Mouse (Mus musculus) hindbrain, embryonic 13.5 days (tissue): ENCODE results near the gene Tbx3. TPM values are rescaled to one million over a fixed set of nuclear protein-coding genes. Genes with fewer than 3 reads are reported as not detected.

Source experiments
- ATAC-seq: fragments of 200-750 bp; cut with Nextera tagmentation; 2 replicates; pipeline ENCODE4 v1.8.0; 2017; ENCODE audit warnings: moderate TSS enrichment; ENCODE audit not compliant: low FRiP score
- H3K27ac ChIP-seq: fragments of 300-500 bp; sonication (generic); 2 replicates; pipeline ENCODE4 v1.5.1; 2015; ENCODE audit warnings: inconsistent platforms, mild to moderate bottlenecking, moderate library complexity
- H3K27me3 ChIP-seq: fragments of 300-500 bp; sonication (generic); 2 replicates; pipeline ENCODE4 v1.6.1; 2015; ENCODE audit warnings: mild to moderate bottlenecking, inconsistent platforms
- H3K36me3 ChIP-seq: fragments of 300-500 bp; sonication (generic); 2 replicates; pipeline ENCODE4 v1.6.1; 2015; ENCODE audit warnings: mild to moderate bottlenecking, inconsistent platforms
- H3K4me1 ChIP-seq: fragments of 300-500 bp; sonication (generic); replicated peaks from 2 replicates; pipeline ENCODE4 v1.6.1; 2015; ENCODE audit warnings: inconsistent platforms
- H3K4me2 ChIP-seq: fragments of 300-500 bp; sonication (generic); 2 replicates; pipeline ENCODE4 v1.6.1; 2015; ENCODE audit warnings: inconsistent platforms, mild to moderate bottlenecking, moderate library complexity
- H3K4me3 ChIP-seq: fragments of 300-500 bp; sonication (generic); 2 replicates; pipeline ENCODE4 v1.5.1; 2015; ENCODE audit warnings: mild to moderate bottlenecking, inconsistent platforms
- H3K9ac ChIP-seq: fragments of 300-500 bp; sonication (generic); 2 replicates; pipeline ENCODE4 v1.6.1; 2015; ENCODE audit warnings: mild to moderate bottlenecking, inconsistent platforms
- H3K9me3 ChIP-seq: fragments of 300-500 bp; sonication (generic); 2 replicates; pipeline ENCODE4 v1.6.1; 2016; ENCODE audit warnings: inconsistent platforms
- WGBS: fragments of 180-500 bp; shearing (Covaris S2); methylation state at CpG from one replicate; pipeline ENCODE4 v1.1.7; 2015; 5-methylcytosine and 5-hydroxymethylcytosine counted together
- polyA plus RNA-seq: library from polyadenylated mRNA; unstranded; fragments of >200 nt; fragmentation: Nextera tagmentation; extraction: Ambion mirVana; gene quantifications from 2 replicates; pipeline ENCODE4 v1.2.1, GENCODE M21; 2015

Gene Tbx3
- polyA plus RNA-seq, 1 experiment from 2014 or later = 6.0 TPM

DNA sequence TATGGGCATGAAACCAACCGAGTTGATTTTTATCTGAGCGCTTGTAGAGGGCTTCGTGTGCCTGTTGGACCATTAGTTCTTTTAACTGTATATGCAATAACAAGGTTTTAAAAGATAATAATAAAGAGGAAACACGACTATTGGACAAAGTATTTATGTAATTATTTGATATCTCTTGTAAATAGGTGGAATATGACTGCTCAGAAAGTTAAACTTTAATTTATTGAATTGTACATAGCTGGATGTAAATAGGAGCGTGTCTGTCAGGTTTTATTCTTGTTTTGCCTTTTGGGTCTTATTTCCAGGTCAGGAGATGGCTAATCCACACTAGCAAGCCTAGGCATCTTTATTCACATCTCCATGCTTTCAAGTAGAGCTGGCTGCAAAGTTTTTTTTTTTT is 13.4 kb downstream of the Tbx3 start:
- WGBS = 7% methylated on average over 5 of the region's 5 CpGs
- Histone ChIP-seq H3K9me3 (no peaks in the 10 kb centered on the region), H3K36me3 (no peaks in the 10 kb centered on the region), H3K27ac (no peak overlapping the region), H3K9ac (no peak overlapping the region), H3K4me1 (peaks cover 13% of the 10 kb centered on the region; the same call in 1 of the 2 replicates), H3K27me3 (peaks cover 98% of the 10 kb centered on the region), H3K4me3 (no peak overlapping the region), H3K4me2 (no peak overlapping the region)
- no peak for ATAC-seq

DNA sequence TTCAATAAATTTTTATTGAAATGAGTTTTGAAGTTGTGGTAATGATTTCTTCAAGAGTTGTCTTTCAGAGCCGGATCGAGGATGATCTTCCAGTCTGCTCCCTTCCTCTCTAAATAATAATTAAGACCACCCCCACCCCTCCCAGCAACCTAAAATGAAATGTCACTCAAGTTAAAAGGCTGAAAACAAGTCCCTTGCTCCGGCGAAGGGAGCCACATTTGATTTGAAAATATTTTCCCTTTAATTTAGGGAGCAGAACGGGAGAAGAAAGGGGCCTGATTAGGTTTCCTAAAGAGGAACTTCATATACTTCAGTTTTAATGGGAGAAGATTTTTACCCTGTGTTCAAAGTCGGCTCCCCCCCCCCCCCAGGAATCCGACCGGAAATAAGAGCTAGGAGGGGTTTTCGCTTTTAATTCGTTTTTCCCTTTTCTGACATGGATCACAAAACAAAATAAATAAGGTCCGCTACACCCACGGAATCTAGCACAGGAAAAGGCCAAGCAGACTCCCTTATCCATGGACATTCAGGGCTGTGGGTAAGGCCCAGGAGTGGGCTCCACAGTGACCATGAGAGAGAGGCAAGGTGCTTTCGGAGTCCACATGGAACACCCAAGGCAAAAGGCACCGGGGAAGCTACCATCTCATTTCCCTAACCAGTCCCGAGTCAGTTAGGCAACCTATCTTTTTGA is 14.4 kb downstream of the Tbx3 start:
- Histone ChIP-seq H3K36me3 (no peaks in the 10 kb centered on the region), H3K4me1 (peaks cover 13% of the 10 kb centered on the region; the same call in 1 of the 2 replicates), H3K9ac (no peak overlapping the region), H3K27me3 (peaks cover 98% of the 10 kb centered on the region), H3K27ac (no peak overlapping the region), H3K9me3 (no peaks in the 10 kb centered on the region), H3K4me3 (no peak overlapping the region), H3K4me2 (no peak overlapping the region)
- ATAC-seq = no peak
- 3% methylated on average over 15 of the region's 15 CpGs for whole genome bisulfite sequencing

DNA sequence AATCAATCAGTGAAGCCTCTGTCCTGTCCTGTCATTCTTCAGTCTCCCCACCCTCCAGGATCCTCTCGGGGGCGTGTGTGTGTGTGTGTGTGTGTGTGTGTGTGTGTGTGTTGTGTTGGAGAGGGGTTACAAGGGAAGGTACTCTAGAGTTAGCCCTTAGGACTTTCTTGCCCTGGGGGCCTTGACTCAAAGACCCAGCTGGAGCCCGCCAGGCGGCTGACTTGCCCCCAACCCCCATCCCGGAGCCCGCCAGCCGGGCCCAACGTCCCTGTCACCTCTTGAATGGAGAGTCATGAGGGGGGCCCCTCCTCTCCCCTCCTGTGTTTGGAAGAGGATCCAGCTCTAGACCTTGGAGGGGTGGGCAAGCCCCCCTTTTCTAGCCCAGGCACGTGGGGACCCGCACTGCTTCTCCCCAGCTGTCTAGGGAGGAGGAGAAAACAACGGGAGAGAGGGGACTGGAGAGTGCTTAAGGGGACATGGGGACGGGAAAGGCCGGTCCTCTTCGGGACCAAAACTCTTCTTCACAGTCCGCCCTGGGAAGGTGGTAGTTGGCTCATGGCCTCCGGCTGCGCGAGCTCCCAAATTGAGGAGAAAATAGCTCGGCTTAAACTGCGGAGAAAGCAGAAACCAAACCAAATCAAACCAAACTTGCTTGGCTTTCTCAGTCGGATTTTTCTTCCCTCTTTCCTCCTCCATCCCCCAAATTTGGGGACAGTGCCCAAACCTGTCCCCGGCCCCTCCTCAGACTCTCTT is 15.2 kb downstream of the Tbx3 start:
- H3K9me3 ChIP-seq = no peaks in the 10 kb centered on the region
- WGBS = under 1% methylated on average over 22 of the region's 22 CpGs
- no peak overlapping the region for H3K9ac ChIP-seq
- H3K4me3 ChIP-seq = peak overlapping the region; percentile 15; the same call in 1 of the 2 replicates
- H3K36me3 ChIP-seq = no peaks in the 10 kb centered on the region
- peaks cover 13% of the 10 kb centered on the region; the same call in 1 of the 2 replicates for H3K4me1 ChIP-seq
- ATAC-seq = no peak
- peaks cover 98% of the 10 kb centered on the region for H3K27me3 ChIP-seq
- H3K4me2 ChIP-seq = no peak overlapping the region
- no peak overlapping the region for H3K27ac ChIP-seq

DNA sequence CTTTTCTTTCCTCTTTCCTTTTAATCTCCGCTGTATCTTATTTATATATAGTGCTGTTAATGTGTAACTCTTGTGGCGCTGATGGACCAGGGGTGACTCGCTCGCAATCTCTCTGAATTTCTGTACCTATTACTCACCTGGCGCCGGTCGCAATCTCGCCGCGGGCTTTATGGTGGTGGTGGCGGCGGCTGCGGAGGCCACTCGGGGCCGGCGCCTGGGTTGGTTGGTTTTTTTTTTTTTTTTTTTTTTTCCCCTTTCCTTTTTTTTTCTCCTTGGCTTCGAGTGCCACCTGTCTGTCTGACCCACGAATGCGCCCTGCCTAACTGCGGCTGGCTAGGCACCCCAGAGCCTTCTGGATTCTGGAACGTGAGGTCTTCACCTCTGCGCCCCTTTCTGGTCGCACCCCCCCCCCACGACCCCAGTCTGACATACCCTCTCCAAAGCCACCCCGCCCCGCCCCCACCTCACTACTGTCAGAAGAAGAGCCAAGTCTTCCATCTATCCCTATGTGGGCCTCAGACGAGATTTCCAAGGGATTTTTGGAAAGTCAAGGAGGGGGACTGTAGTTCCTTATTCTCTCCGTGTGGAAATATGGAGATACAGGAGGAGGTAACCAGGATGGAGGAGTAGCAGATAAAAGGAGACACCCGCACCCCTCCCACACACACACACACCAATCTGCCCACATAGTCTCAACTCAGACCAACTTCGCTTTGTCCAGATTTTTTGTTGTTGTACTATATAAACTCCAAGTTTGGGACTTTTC is 15.9 kb downstream of the Tbx3 start:
- peaks cover 13% of the 10 kb centered on the region; the same call in 1 of the 2 replicates for H3K4me1 ChIP-seq
- H3K4me3 ChIP-seq = peak overlapping the region; percentile 15; the same call in 1 of the 2 replicates

DNA sequence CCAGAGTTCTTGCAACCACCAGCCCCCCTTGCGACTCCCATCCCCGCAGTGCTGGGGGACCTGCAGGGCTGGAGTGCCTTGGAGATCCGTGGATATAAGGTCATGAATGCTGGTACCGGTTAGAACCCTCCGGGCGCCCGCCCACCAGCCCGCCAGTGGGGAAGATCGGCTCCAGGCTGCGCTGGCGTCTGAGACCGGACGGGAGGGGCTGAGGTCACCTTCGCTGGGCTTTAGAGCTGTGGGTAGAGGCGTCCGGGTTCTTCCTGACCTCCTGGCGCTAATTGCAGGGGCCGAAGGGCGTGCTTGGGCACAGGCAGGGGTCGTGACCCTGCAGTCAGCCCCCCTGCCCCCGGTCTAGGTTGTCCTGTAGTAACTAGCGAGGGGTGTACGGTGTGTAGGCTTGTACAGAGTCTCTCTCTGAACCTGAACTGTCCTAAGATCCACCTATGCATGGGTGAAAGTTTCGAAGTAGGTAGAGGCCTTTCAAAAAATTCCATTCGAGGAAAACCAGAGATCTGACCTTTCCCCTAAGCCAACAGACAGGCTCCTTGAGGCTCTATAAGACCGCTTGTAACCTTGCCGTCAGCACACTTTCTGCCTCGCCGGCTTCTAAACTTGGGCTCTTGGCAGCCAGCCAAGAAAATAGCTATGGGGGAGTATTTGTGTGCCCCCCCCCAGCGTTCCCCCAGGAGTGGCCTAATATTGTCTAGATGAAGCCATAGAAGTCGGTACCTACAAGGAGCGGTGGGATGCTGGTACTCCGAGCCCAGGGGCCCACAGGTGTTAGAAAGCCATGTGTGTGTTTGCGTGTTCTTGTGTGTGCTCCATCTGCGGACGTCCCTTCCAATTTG is 16.8 kb downstream of the Tbx3 start:
- Histone ChIP-seq H3K27me3 (peaks cover 98% of the 10 kb centered on the region), H3K36me3 (no peaks in the 10 kb centered on the region), H3K4me3 (no peak overlapping the region), H3K9me3 (no peaks in the 10 kb centered on the region), H3K9ac (no peak overlapping the region), H3K4me1 (peaks cover 13% of the 10 kb centered on the region; the same call in 1 of the 2 replicates), H3K4me2 (no peak overlapping the region), H3K27ac (no peak overlapping the region)
- no peak for ATAC-seq
- 2% methylated on average over 36 of the region's 36 CpGs for WGBS

More for the DNA sequence above, 15.9 kb downstream of the Tbx3 start:
- WGBS = 1% methylated on average over 29 of the region's 30 CpGs
- Histone ChIP-seq H3K36me3 (no peaks in the 10 kb centered on the region), H3K4me2 (no peak overlapping the region), H3K9me3 (no peaks in the 10 kb centered on the region), H3K27ac (no peak overlapping the region), H3K9ac (no peak overlapping the region), H3K27me3 (peaks cover 98% of the 10 kb centered on the region)
- no peak for ATAC-seq

DNA sequence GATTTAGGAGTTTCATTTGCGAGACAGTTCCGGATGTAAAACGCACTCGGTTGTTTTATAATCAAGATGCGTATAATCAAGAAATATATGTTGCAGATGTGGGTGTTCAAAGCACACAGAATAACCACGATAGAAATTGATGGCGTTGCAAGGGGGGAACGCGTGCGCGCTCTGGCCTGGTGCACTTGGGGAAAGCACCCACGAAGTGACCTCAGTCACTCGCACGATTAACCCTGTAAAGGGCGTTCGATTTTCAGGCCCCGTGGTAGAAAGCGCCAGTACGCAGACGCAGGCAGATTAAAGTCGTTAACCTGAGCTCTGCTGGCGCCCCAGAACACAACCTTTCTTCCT is 17.4 kb downstream of the Tbx3 start:
- no peak overlapping the region for H3K9ac ChIP-seq
- no peaks in the 10 kb centered on the region for H3K36me3 ChIP-seq
- no peak overlapping the region for H3K4me2 ChIP-seq
- H3K4me1 ChIP-seq = peaks cover 9% of the 10 kb centered on the region; the same call in 1 of the 2 replicates
- H3K27me3 ChIP-seq = peaks cover 98% of the 10 kb centered on the region
- H3K27ac ChIP-seq = no peak overlapping the region
- H3K4me3 ChIP-seq = no peak overlapping the region
- ATAC-seq = no peak
- WGBS = 7% methylated on average over 22 of the region's 22 CpGs
- H3K9me3 ChIP-seq = no peaks in the 10 kb centered on the region

DNA sequence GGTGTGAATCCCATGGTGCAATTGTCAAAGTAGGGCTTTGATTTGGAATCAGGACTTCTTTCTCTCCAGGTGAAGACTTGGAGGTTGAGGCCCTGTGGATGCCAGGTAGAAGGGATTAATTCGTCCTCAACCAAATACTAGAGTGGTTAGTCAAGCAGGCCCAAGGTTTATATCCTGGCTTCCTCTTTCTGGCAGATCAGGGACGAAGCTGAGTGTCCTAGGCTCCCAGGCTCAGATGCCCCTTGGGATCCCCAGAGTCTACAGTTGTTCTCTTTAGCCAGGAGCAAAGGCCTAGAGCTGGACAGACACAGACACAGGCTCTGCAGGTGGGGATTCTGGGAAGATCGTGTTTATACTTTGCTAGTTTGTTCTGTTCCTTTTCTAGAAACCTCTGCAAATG is 17.8 kb downstream of the Tbx3 start:
- no peaks in the 10 kb centered on the region for H3K36me3 ChIP-seq
- H3K4me1 ChIP-seq = peaks cover 6% of the 10 kb centered on the region; the same call in 1 of the 2 replicates
- ATAC-seq = no peak
- H3K9ac ChIP-seq = no peak overlapping the region
- no peak overlapping the region for H3K4me2 ChIP-seq
- H3K4me3 ChIP-seq = no peak overlapping the region
- no peak overlapping the region for H3K27ac ChIP-seq
- H3K27me3 ChIP-seq = peaks cover 98% of the 10 kb centered on the region
- 11% methylated on average over 3 of the region's 3 CpGs for WGBS
- H3K9me3 ChIP-seq = no peaks in the 10 kb centered on the region

DNA sequence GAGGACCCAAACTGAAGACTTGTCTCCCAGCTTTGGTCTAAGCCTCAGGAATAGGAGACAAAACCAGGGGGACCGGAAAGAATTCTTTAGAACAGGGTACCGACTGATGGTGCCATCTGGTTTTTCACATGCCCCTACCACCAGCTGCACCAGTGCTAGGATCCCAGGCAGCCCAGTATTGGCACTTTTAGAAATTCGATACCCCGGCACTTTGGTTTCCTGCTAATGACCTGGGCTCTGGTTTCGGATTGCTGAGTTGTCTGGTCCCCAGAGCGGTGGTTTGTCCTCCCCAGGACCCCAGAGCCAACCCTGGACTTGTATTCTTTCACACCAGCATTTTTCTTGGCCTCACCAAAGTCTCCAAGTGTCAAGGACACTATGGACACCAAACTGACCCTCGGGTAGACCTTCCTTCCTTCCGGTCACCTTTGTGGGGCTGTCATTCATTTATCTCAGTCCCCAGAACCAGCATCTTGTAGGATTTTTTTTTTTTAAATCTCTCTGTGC is 18.5 kb downstream of the Tbx3 start:
- H3K9me3 ChIP-seq = no peaks in the 10 kb centered on the region
- H3K27me3 ChIP-seq = peaks cover 98% of the 10 kb centered on the region
- no peak overlapping the region for H3K9ac ChIP-seq
- H3K27ac ChIP-seq = no peak overlapping the region
- no peak overlapping the region for H3K4me2 ChIP-seq
- ATAC-seq = no peak
- 25% methylated on average over 8 of the region's 8 CpGs for WGBS
- H3K4me3 ChIP-seq = no peak overlapping the region
- H3K36me3 ChIP-seq = no peaks in the 10 kb centered on the region
- peaks cover 6% of the 10 kb centered on the region; the same call in 1 of the 2 replicates for H3K4me1 ChIP-seq

DNA sequence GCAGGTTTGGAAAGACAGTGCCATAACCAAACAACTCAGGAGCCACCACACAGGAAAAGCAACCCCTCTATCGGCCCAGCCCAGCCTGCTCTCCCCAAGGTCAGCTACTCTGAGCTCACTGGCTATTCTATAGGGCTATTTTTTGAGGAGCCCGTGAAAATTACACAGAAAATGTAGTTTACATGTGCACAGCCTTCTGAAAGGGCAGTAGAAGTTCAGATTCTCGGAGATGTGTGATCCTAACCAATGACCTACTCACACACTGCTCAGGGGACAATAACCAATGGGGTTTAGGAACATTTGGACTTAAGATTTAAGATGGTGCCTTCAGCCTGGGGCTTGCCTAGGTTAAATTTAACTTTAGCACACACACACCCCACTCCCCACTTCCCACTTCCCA is 19.0 kb downstream of the Tbx3 start:
- Histone ChIP-seq H3K36me3 (no peaks in the 10 kb centered on the region), H3K27me3 (peaks cover 99% of the 10 kb centered on the region), H3K4me3 (no peak overlapping the region), H3K4me2 (no peak overlapping the region), H3K4me1 (peaks cover 6% of the 10 kb centered on the region; the same call in 1 of the 2 replicates), H3K9ac (no peak overlapping the region), H3K27ac (no peak overlapping the region), H3K9me3 (no peaks in the 10 kb centered on the region)
- WGBS = 38% methylated on average over 3 of the region's 3 CpGs
- ATAC-seq = no peak

DNA sequence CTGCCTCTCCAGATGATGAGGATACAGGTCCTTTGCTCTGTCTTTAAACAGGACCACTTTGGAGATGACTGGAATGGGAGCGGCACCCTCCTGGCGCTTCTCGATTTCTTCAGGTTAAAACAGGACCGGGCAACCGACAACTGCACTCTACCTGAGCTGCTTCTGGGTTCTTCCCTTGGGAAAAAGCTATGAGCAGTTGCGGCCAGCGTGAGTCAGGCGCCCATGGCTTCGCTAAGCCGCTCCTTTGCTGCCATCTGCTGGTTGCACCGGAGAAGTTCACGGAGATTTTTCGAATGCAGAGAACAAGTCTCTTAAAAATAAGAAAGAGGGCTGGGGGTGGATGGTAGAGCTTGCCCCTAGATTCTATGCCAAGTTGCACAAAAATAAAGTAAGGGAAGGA is 20.6 kb downstream of the Tbx3 start:
- H3K4me3 ChIP-seq = no peak overlapping the region
- 0 out of 2 replicates have a peak, but pooled peaks cover 2% of the 10 kb centered on the region for H3K4me1 ChIP-seq
- no peak for ATAC-seq
- no peaks in the 10 kb centered on the region for H3K9me3 ChIP-seq
- H3K4me2 ChIP-seq = no peak overlapping the region
- 2% methylated on average over 13 of the region's 13 CpGs for WGBS
- no peak overlapping the region for H3K27ac ChIP-seq
- H3K9ac ChIP-seq = no peak overlapping the region
- H3K27me3 ChIP-seq = peaks cover 97% of the 10 kb centered on the region
- H3K36me3 ChIP-seq = no peaks in the 10 kb centered on the region

DNA sequence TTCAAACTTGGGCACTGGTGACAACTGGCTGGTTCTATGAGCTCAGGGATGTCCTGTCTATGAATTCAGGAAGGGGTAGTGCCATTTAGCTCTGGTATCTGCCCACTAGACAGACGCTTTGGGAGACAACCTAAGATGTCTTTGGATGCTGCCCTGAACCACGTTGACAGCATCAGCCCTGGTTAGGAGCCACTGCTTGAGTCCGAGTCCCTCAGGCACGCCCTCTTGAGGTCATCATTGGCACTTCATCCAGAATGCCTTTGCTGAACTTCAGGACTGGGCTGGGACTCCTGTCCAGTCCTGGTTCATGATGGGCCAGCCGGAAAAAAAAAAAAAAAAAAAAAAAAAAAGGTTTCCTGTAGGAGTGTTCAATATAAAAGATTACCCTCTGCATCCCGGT is 22.0 kb downstream of the Tbx3 start:
- H3K4me2 ChIP-seq = no peak overlapping the region
- H3K4me3 ChIP-seq = no peak overlapping the region
- WGBS = 35% methylated on average over 6 of the region's 6 CpGs
- H3K36me3 ChIP-seq = no peaks in the 10 kb centered on the region
- no peak overlapping the region for H3K9ac ChIP-seq
- H3K27ac ChIP-seq = no peak overlapping the region
- H3K4me1 ChIP-seq = no peaks in the 10 kb centered on the region
- no peaks in the 10 kb centered on the region for H3K9me3 ChIP-seq
- no peak for ATAC-seq
- H3K27me3 ChIP-seq = peaks cover 97% of the 10 kb centered on the region
